Mouse (Mus musculus) cerebellum, adult 18-20 months (tissue): ENCODE data around the gene Flrt2.
"Not testable (repeated sequence)": the region's sequence is repeated elsewhere in the genome, so short reads cannot be mapped to it uniquely, and the experiment has no call there.

Experiments used
- DNase-seq, 2 experiments: peaks; one replicate each; pipeline ENCODE4 v3.0.0; 2021

Gene Flrt2

GRCm38 (mm10) chr12:95691961-95692767 lies at the start of gene Flrt2:
TSS of gene Flrt2 (plus strand) at chr12:95692226.
- no peak for DNase-seq

GRCm38 (mm10) chr12:95642226-95642625 lies 49.8 kb upstream of the Flrt2 start:
- DNase-seq, result no peak

DNA sequence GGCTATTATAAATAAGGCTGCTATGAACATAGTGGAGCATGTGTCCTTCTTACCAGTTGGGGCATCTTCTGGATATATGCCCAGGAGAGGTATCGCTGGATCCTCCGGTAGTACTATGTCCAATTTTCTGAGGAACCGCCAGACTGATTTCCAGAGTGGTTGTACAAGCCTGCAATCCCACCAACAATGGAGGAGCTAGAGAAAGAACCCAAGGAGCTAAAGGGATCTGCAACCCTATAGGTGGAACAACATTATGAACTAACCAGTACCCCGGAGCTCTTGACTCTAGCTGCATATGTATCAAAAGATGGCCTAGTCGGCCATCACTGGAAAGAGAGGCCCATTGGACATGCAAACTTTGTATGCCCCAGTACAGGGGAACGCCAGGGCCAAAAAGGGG lies 44.8 kb upstream of the Flrt2 start:
- DNase-seq, result not testable (repeated sequence)

- DNase-seq, result no peak
Measured at GRCm38 (mm10) chr12:95652172-95653156, 39.6 kb upstream of the Flrt2 start.

GRCm38 (mm10) chr12:95656594-95656993 lies 35.4 kb upstream of the Flrt2 start:
- no peak for DNase-seq

- no peak for DNase-seq
Measured at GRCm38 (mm10) chr12:95667296-95667695, 24.7 kb upstream of the Flrt2 start.

- DNase-seq, result no peak
Measured at GRCm38 (mm10) chr12:95675711-95676110, 16.3 kb upstream of the Flrt2 start.

GRCm38 (mm10) chr12:95690819-95691218 lies 1.2 kb upstream of the Flrt2 start:
- DNase-seq, result peak in 1 of 2 experiments; percentile 7

GRCm38 (mm10) chr12:95692948-95693650 lies 1.1 kb downstream of the Flrt2 start:
- no peak for DNase-seq

GRCm38 (mm10) chr12:95693651-95694471 lies 1.8 kb downstream of the Flrt2 start:
- DNase-seq, result no peak

GRCm38 (mm10) chr12:95694507-95694906 lies 2.5 kb downstream of the Flrt2 start:
- no peak for DNase-seq

GRCm38 (mm10) chr12:95694991-95695833 lies 3.2 kb downstream of the Flrt2 start:
- DNase-seq, result peak; percentile 24 to 35

DNA sequence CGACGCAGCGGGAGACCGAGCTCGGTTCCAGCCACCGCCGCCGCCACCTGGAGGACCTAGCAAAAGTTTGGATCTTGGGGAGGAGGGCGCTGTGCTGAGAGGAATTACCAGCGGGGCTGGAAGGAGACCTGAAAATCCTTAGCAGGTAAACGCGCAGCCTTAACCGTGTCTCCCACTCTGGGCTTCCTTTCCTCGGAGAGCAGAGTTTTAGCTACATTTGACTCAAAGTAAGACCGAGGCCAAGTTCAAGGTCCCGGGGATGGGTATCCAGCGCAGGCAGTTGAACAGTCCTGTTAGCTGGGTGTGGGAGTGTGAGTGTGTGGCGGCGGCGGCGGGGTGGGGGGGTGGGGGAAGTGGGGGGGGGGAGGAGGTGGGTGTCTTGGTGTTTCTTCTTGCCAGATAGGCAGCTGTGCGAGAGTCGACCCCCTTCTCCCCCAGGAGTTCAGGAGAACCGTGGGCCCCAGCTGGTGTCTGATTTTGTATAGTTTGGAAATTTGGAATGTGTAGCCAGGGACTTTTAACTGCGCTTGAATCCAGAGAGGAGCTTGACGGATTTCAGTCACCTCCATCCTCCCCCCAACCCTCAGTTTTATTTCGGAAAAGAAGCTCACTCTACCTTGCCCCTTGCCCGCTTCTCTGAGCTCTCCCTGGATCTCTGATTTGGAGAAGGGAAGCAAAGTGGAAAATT lies 4.0 kb downstream of the Flrt2 start:
- DNase-seq, result peak in 1 of 2 experiments; percentile 6

DNA sequence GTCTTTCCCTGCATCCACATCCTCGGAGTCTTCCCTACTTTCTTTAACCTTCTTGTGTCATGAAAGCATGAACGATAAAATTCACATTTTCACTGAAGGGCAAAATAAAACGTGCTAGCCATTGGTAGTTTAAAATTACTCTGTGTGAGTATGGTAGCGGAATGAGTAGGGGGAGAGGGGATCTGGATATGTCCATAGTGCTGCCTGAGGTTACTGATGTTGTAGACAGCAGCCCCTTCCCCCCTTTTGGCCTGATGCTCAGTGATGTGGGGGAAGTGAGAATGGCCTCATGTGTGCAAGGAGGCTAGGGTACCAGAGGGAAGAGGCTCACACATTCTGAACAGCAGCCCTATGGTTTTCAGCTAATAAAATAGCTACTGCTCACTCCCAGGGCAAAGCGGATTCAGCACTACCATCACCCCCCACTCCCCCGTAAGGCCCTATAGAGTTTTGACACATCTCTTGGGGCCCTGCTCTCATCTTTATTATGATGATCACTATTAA lies 4.5 kb downstream of the Flrt2 start:
- no peak for DNase-seq

GRCm38 (mm10) chr12:95698556-95698955 lies 6.5 kb downstream of the Flrt2 start:
- no peak for DNase-seq

DNA sequence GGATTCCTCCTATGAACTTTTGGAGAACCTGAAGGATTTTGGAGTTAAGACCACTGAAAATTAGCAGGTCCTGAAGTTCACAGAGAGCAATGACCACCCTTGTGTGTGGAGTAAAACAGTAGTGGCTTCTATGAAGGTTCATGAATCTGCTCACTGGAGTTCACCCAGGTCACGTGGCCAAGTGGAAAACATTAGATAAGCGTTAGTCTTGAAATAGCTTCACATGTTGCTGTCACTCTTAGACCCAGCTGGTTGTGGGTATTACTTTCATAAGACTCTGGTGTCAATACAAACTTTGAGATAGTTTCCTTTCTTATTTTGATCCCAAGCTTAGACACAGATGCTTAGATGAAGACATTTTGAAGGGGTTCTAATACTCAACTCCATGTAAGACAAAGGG lies 8.7 kb downstream of the Flrt2 start:
- no peak for DNase-seq

DNA sequence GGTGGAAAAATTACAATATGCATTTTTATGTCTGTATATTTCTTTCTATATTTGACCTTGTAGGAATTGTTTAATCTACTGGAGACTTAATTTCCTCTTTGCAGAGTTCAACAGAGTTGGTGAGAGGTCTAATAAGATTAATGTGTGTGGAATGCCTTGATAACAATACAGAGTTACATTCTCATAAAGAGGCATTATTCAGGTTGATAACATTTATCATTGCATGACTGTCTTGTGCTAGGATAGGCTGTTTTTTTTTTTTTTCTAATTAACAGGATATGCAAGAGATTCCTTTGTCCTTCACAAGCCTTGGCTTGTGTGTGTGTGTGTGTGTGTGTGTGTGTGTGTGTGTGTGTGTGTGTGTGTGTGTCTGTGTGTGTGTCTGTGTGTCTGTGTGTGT lies 9.6 kb downstream of the Flrt2 start:
- no peak for DNase-seq

GRCm38 (mm10) chr12:95705006-95705405 lies 13.0 kb downstream of the Flrt2 start:
- DNase-seq, result no peak

DNA sequence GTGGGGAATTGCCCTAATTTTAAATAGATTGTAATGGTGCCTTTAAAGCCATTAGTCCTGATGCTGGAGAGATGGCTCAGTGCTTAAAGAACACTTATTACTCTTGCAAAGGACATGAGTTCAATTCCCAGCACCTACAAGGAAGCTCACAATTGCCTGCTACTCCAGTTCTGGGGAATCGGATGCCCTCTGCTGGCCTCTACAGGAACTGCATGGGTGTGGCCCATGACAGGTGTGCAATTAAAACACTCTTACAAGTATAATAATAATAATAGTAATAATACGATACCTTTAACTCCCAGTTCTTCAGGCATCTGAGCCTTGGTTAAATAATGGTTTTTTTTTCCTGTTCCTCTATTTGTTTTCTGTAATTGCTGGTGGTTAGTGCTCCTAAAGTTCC lies 31.2 kb downstream of the Flrt2 start:
- no peak for DNase-seq

- DNase-seq, result no peak
Measured at GRCm38 (mm10) chr12:95734075-95734474, 42.0 kb downstream of the Flrt2 start.
